Mouse (Mus musculus): ENCODE results near the gene A930017K11Rik. TPM values are rescaled to one million over a fixed set of nuclear protein-coding genes. Genes with fewer than 3 reads are reported as not detected.

Gene A930017K11Rik
- total RNA-seq, 2 experiments from 2014 or later: 0.19 to 0.33 TPM

Other genes starting within 250 kb of the A930017K11Rik start
- gene Gng13, start 235.4 kb downstream of the A930017K11Rik start, total RNA-seq (2021): under 1 TPM; 0.98 to 1.00 TPM
- 1 to 10 TPM; 1.0 to 2.1 TPM for gene Chtf18, start 225.1 kb downstream of the A930017K11Rik start, total RNA-seq (2021)
- gene Rpusd1, start 224.9 kb downstream of the A930017K11Rik start, total RNA-seq (2021): 1 to 10 TPM; 3.7 to 5.1 TPM
- gene Mslnl, start 216.5 kb downstream of the A930017K11Rik start, total RNA-seq (2021): not detected
- gene Msln, start 198.2 kb downstream of the A930017K11Rik start, total RNA-seq (2021): 10 to 100 TPM; 16.1 to 22.2 TPM
- 10 to 100 TPM; 40.9 to 44.8 TPM for gene Narfl, start 178.8 kb downstream of the A930017K11Rik start, total RNA-seq (2021)
- gene Haghl, start 166.9 kb downstream of the A930017K11Rik start, total RNA-seq (2021): 10 to 100 TPM; 10.7 to 11.4 TPM
- gene Ccdc78, start 166.0 kb downstream of the A930017K11Rik start, total RNA-seq (2021): not detected
- gene Fam173a, start 159.7 kb downstream of the A930017K11Rik start, total RNA-seq (2021): 10 to 100 TPM; 39.2 to 39.7 TPM
- gene AC134908.4, start 156.9 kb downstream of the A930017K11Rik start, total RNA-seq (2021): under 1 TPM in 1 of 2 experiments, not detected in 1; 0.46 TPM
- 10 to 100 TPM; 64.3 to 72.0 TPM for gene Metrn, start 155.4 kb downstream of the A930017K11Rik start, total RNA-seq (2021)
- 1 to 10 TPM; 1.2 to 1.5 TPM for gene Fbxl16, start 143.5 kb downstream of the A930017K11Rik start, total RNA-seq (2021)
- gene Wdr24, start 128.9 kb downstream of the A930017K11Rik start, total RNA-seq (2021): 10 to 100 TPM; 10.5 to 11.4 TPM
- 10 to 100 TPM; 30.8 to 35.3 TPM for gene Jmjd8, start 123.7 kb downstream of the A930017K11Rik start, total RNA-seq (2021)
- 100 to 1,000 TPM; 111 to 116 TPM for gene Stub1, start 119.2 kb downstream of the A930017K11Rik start, total RNA-seq (2021)
- 1 to 10 TPM; 1.4 to 1.9 TPM for gene Rhbdl1, start 115.3 kb downstream of the A930017K11Rik start, total RNA-seq (2021)
- gene Gm20683, start 110.8 kb downstream of the A930017K11Rik start, total RNA-seq (2021): 1 to 10 TPM; 2.2 to 3.3 TPM
- 100 to 1,000 TPM; 110 to 115 TPM for gene Rhot2, start 107.7 kb downstream of the A930017K11Rik start, total RNA-seq (2021)
- gene Wdr90, start 91.1 kb downstream of the A930017K11Rik start, total RNA-seq (2021): 1 to 10 TPM; 1.7 to 2.0 TPM
- gene Mcrip2, start 83.8 kb downstream of the A930017K11Rik start, total RNA-seq (2021): 100 to 1,000 TPM; 272 to 286 TPM
- 10 to 100 TPM; 16.1 to 18.1 TPM for gene Mettl26, start 77.5 kb downstream of the A930017K11Rik start, total RNA-seq (2021)
- gene Wfikkn1, start 71.7 kb downstream of the A930017K11Rik start, total RNA-seq (2021): under 1 TPM; 0.41 to 0.64 TPM
- 10 to 100 TPM; 18.4 to 21.2 TPM for gene Rab40c, start 32.8 kb downstream of the A930017K11Rik start, total RNA-seq (2021)
- 10 to 100 TPM; 45.6 to 48.2 TPM for gene Pigq, start 7.6 kb downstream of the A930017K11Rik start, total RNA-seq (2021)
- gene Nhlrc4, start 7.6 kb downstream of the A930017K11Rik start, total RNA-seq (2021): under 1 TPM in 1 of 2 experiments, not detected in 1; 0.19 TPM
- 1 to 10 TPM; 7.2 TPM for gene Capn15, start 33.2 kb upstream of the A930017K11Rik start, total RNA-seq (2021)
- gene Rab11fip3, start 117.0 kb upstream of the A930017K11Rik start, total RNA-seq (2021): 10 to 100 TPM; 29.2 to 29.7 TPM
- gene Decr2, start 137.8 kb upstream of the A930017K11Rik start, total RNA-seq (2021): 10 to 100 TPM; 10.2 to 11.2 TPM
- 1 to 10 TPM; 2.8 to 3.5 TPM for gene Nme4, start 143.0 kb upstream of the A930017K11Rik start, total RNA-seq (2021)
- gene Tmem8, start 160.7 kb upstream of the A930017K11Rik start, total RNA-seq (2021): 1 to 10 TPM; 3.6 to 4.1 TPM
- 100 to 1,000 TPM; 134 to 148 TPM for gene Mrpl28, start 170.9 kb upstream of the A930017K11Rik start, total RNA-seq (2021)
- gene Axin1, start 186.1 kb upstream of the A930017K11Rik start, total RNA-seq (2021): 10 to 100 TPM; 15.9 to 17.3 TPM
- not detected for gene Pdia2, start 246.5 kb upstream of the A930017K11Rik start, total RNA-seq (2021)

All from heart, postnatal 36 days (tissue).